Mouse (Mus musculus): ENCODE results near the gene Gm21970. TPM values are rescaled to one million over a fixed set of nuclear protein-coding genes. Genes with fewer than 3 reads are reported as not detected.

Gm21970 gene
- polyA plus RNA-seq, 1 experiment from 2014 or later, result not detected

GRCm38 (mm10) chr16:91461773-91462181, 70.3 kb downstream of the Gm21970 start:
- Histone ChIP-seq H3K4me3 (ENCODE audit: low read length) (no peak overlapping the region), H3K9ac (ENCODE audit: low read depth, low read length) (no peak overlapping the region), H3K27me3 (replicated peaks; ENCODE audit: control insufficient read depth, insufficient read depth, low read length) (no peaks in the 10 kb centered on the region), H3K9me3 (ENCODE audit: control insufficient read depth, low read length) (no peaks in the 10 kb centered on the region), H3K36me3 (ENCODE audit: control insufficient read depth, insufficient read depth, low read length) (no peaks in the 10 kb centered on the region), H3K4me1 (ENCODE audit: control insufficient read depth, insufficient read depth, low read length) (0 out of 2 replicates have a peak, but pooled peaks cover 4% of the 10 kb centered on the region), H3K27ac (ENCODE audit: low read length) (peak overlapping the region; percentile 52; the same call in 1 of the 2 replicates), H3K4me2 (ENCODE audit: low read depth, low read length) (no peak overlapping the region)
- 49% methylated on average over 9 of the region's 9 CpGs for WGBS
- no peak for ATAC-seq

- WGBS, result 75% methylated on average over 3 of the region's 3 CpGs
- Histone ChIP-seq H3K36me3 (ENCODE audit: control insufficient read depth, insufficient read depth, low read length) (no peaks in the 10 kb centered on the region), H3K4me1 (ENCODE audit: control insufficient read depth, insufficient read depth, low read length) (0 out of 2 replicates have a peak, but pooled peaks cover 4% of the 10 kb centered on the region), H3K4me3 (ENCODE audit: low read length) (no peak overlapping the region), H3K27me3 (replicated peaks; ENCODE audit: control insufficient read depth, insufficient read depth, low read length) (no peaks in the 10 kb centered on the region), H3K4me2 (ENCODE audit: low read depth, low read length) (no peak overlapping the region), H3K27ac (ENCODE audit: low read length) (no peak overlapping the region), H3K9me3 (ENCODE audit: control insufficient read depth, low read length) (no peaks in the 10 kb centered on the region), H3K9ac (ENCODE audit: low read depth, low read length) (no peak overlapping the region)
- ATAC-seq, result no peak
Measured at GRCm38 (mm10) chr16:91462644-91463043, 71.1 kb downstream of the Gm21970 start.

GRCm38 (mm10) chr16:91463400-91463799, 71.9 kb downstream of the Gm21970 start:
- no peak overlapping the region for H3K4me2 ChIP-seq (ENCODE audit: low read depth, low read length)
- 82% methylated on average over 2 of the region's 2 CpGs for WGBS

GRCm38 (mm10) chr16:91463836-91464400, 72.4 kb downstream of the Gm21970 start:
- H3K4me3 ChIP-seq (ENCODE audit: low read length), result peak overlapping the region; percentile 67
- H3K4me1 ChIP-seq (ENCODE audit: control insufficient read depth, insufficient read depth, low read length), result 0 out of 2 replicates have a peak, but pooled peaks cover 4% of the 10 kb centered on the region
- peak overlapping the region; percentile 62; the same call in 1 of the 2 replicates for H3K9ac ChIP-seq (ENCODE audit: low read depth, low read length)
- peak overlapping the region; percentile 71 for H3K4me2 ChIP-seq (ENCODE audit: low read depth, low read length)
- WGBS, result 84% methylated on average over 4 of the region's 4 CpGs
- no peaks in the 10 kb centered on the region for H3K9me3 ChIP-seq (ENCODE audit: control insufficient read depth, low read length)
- no peak for ATAC-seq
- 0 out of 2 replicates have a peak overlapping the region, but pooled peaks have one; percentile 53 for H3K27ac ChIP-seq (ENCODE audit: low read length)
- H3K36me3 ChIP-seq (ENCODE audit: control insufficient read depth, insufficient read depth, low read length), result no peaks in the 10 kb centered on the region
- H3K27me3 ChIP-seq (replicated peaks; ENCODE audit: control insufficient read depth, insufficient read depth, low read length), result no peaks in the 10 kb centered on the region

More at GRCm38 (mm10) chr16:91463400-91463799, 71.9 kb downstream of the Gm21970 start:
- Histone ChIP-seq H3K4me3 (ENCODE audit: low read length) (no peak overlapping the region), H3K36me3 (ENCODE audit: control insufficient read depth, insufficient read depth, low read length) (no peaks in the 10 kb centered on the region), H3K4me1 (ENCODE audit: control insufficient read depth, insufficient read depth, low read length) (0 out of 2 replicates have a peak, but pooled peaks cover 4% of the 10 kb centered on the region), H3K9ac (ENCODE audit: low read depth, low read length) (no peak overlapping the region), H3K9me3 (ENCODE audit: control insufficient read depth, low read length) (no peaks in the 10 kb centered on the region), H3K27ac (ENCODE audit: low read length) (no peak overlapping the region), H3K27me3 (replicated peaks; ENCODE audit: control insufficient read depth, insufficient read depth, low read length) (no peaks in the 10 kb centered on the region)
- no peak for ATAC-seq

DNA sequence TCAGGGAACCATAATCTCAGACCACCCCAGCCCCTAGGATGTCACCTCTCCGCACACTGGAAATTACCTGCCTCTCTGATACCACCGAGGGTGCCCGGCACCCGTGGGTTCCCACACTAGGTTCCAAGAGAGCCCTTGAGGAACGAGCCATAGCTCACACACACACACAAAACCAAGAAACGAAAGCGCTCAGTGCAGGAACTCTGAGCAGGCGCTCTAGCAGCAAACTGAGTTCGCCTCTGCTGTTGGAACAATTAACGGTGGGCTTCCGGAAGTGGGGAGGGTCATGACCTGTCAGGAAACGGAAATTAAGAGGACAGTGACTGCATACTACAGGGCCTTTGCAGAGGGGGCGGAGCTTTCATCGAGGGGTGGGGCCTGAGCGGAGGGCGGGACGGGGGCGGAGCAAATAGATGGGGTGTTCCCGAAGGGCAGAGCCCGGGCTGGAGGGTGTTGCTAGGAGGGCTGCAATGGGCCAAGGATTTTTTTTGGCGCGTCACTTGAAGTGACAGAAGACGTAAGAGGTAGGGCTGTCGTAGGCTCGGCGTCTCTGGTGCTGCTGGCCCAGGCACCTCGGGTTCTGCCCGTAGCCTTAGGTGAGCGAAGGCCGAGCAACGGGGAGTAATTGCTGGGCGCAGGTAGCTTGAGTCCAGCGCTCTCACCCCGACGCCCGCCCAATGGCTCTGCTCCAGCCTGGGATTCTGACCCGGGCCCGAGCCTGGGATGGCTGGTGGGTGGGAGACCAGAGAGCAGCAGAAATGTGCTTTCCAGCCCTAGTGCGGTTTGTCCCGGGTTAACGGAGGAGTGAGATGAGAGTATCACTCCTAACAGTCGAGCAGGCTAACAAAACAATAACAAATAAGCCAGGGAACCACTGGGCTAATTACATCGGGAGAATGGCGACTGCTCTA, 73.3 kb downstream of the Gm21970 start:
- H3K9me3 ChIP-seq (ENCODE audit: control insufficient read depth, low read length), result no peaks in the 10 kb centered on the region
- H3K4me1 ChIP-seq (ENCODE audit: control insufficient read depth, insufficient read depth, low read length), result 0 out of 2 replicates have a peak, but pooled peaks cover 4% of the 10 kb centered on the region
- peak overlapping the region; percentile 53 for H3K27ac ChIP-seq (ENCODE audit: low read length)
- H3K27me3 ChIP-seq (replicated peaks; ENCODE audit: control insufficient read depth, insufficient read depth, low read length), result no peaks in the 10 kb centered on the region
- no peaks in the 10 kb centered on the region for H3K36me3 ChIP-seq (ENCODE audit: control insufficient read depth, insufficient read depth, low read length)
- H3K4me2 ChIP-seq (ENCODE audit: low read depth, low read length), result peak overlapping the region; percentile 71
- peak overlapping the region; percentile 67 for H3K4me3 ChIP-seq (ENCODE audit: low read length)
- WGBS, result 1% methylated on average over 44 of the region's 44 CpGs
- ATAC-seq, result peak; percentile 97
- peak overlapping the region; percentile 69 for H3K9ac ChIP-seq (ENCODE audit: low read depth, low read length)

GRCm38 (mm10) chr16:91465505-91466240, 74.2 kb downstream of the Gm21970 start:
- 0 out of 2 replicates have a peak, but pooled peaks cover 4% of the 10 kb centered on the region for H3K4me1 ChIP-seq (ENCODE audit: control insufficient read depth, insufficient read depth, low read length)
- no peak overlapping the region for H3K27ac ChIP-seq (ENCODE audit: low read length)
- WGBS, result 48% methylated on average over 13 of the region's 13 CpGs
- H3K4me2 ChIP-seq (ENCODE audit: low read depth, low read length), result peak overlapping the region; percentile 71
- H3K36me3 ChIP-seq (ENCODE audit: control insufficient read depth, insufficient read depth, low read length), result no peaks in the 10 kb centered on the region
- H3K27me3 ChIP-seq (replicated peaks; ENCODE audit: control insufficient read depth, insufficient read depth, low read length), result no peaks in the 10 kb centered on the region
- no peak for ATAC-seq
- H3K9ac ChIP-seq (ENCODE audit: low read depth, low read length), result peak overlapping the region; percentile 69
- peak overlapping the region; percentile 67 for H3K4me3 ChIP-seq (ENCODE audit: low read length)
- no peaks in the 10 kb centered on the region for H3K9me3 ChIP-seq (ENCODE audit: control insufficient read depth, low read length)

DNA sequence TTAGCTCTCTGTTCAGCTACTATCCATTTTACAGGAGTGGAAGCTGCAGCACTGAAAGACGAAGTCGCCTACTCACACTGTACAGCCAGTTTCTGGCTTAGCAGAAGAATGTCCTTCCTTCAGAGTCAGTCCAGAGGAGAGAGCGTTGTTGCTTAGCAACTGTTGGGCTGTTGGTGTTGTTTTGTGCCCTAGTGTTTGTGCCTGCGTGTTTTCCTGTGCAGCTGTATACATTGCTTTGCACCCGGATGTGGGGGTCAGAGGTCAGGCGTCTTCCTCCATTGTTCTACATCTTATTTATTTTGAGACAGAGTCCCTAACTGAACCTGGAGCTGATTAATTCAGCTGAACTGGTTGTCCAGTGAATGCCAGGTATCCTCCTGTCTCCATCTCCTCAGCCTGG, 75.0 kb downstream of the Gm21970 start:
- WGBS, result 58% methylated on average over 6 of the region's 6 CpGs
- H3K4me2 ChIP-seq (ENCODE audit: low read depth, low read length), result no peak overlapping the region
- no peak for ATAC-seq

More for the DNA sequence above, 75.0 kb downstream of the Gm21970 start:
- Histone ChIP-seq H3K27me3 (replicated peaks; ENCODE audit: control insufficient read depth, insufficient read depth, low read length) (no peaks in the 10 kb centered on the region), H3K4me1 (ENCODE audit: control insufficient read depth, insufficient read depth, low read length) (0 out of 2 replicates have a peak, but pooled peaks cover 4% of the 10 kb centered on the region), H3K9ac (ENCODE audit: low read depth, low read length) (no peak overlapping the region), H3K36me3 (ENCODE audit: control insufficient read depth, insufficient read depth, low read length) (no peaks in the 10 kb centered on the region), H3K27ac (ENCODE audit: low read length) (no peak overlapping the region), H3K9me3 (ENCODE audit: control insufficient read depth, low read length) (no peaks in the 10 kb centered on the region), H3K4me3 (ENCODE audit: low read length) (no peak overlapping the region)
